Mouse (Mus musculus) gastrocnemius, adult 2 months (tissue): Measurements from ENCODE around the gene Shroom3. TPM values are rescaled to one million over a fixed set of nuclear protein-coding genes. Genes with fewer than 3 reads are reported as not detected.

Experiments
- DNase-seq: peaks from one replicate; pipeline ENCODE4 v3.0.0; 2022
- H3K27ac ChIP-seq: fragments of 200-600 bp; 2 replicates; pipeline ENCODE4 v1.8.1; 2022; ENCODE audit warnings: mild to moderate bottlenecking
- H3K4me3 ChIP-seq: fragments of 200-600 bp; 2 replicates; pipeline ENCODE4 v1.8.1; 2022; ENCODE audit warnings: mild to moderate bottlenecking, moderate library complexity
- CTCF ChIP-seq: fragments of 200-600 bp; IDR thresholded peaks from 2 replicates; pipeline ENCODE4 v1.8.1; 2022; ENCODE audit warnings: antibody characterized with exemption, mild to moderate bottlenecking, moderate library complexity
- intact Hi-C: fragments of 180-260 bp; cut with DNase I; formaldehyde crosslinking; loops from one replicate; pipeline ENCODE4 v1.15.1; 2025
- total RNA-seq, 2 experiments: library from RNA; stranded (reverse); gene quantifications; 2 replicates each; pipeline ENCODE4 v1.2.3; 2021

Shroom3 gene
- total RNA-seq, 2 experiments from 2014 or later = 0.53 to 1.2 TPM

GRCm38 (mm10) chr5:92683871-92684475 lies 738 bp downstream of the Shroom3 start:
- no peak overlapping the region for H3K27ac ChIP-seq
- intact Hi-C loops = no loop called here
- H3K4me3 ChIP-seq = peak overlapping the region; percentile 66
- TF ChIP-seq CTCF = no peak
- DNase-seq = no peak

GRCm38 (mm10) chr5:92684715-92685460 lies 1.7 kb downstream of the Shroom3 start:
- DNase-seq = no peak
- Histone ChIP-seq H3K27ac (no peak overlapping the region), H3K4me3 (no peak overlapping the region)
- no peak for TF ChIP-seq CTCF
- intact Hi-C loops = no loop called here

- DNase-seq = no peak
- Histone ChIP-seq H3K27ac (no peak overlapping the region), H3K4me3 (no peak overlapping the region)
- TF ChIP-seq CTCF = no peak
- intact Hi-C loops = no loop called here
Observed at GRCm38 (mm10) chr5:92688124-92688523, 4.9 kb downstream of the Shroom3 start.

- no peak for TF ChIP-seq CTCF
Observed at GRCm38 (mm10) chr5:92688569-92688968, 5.3 kb downstream of the Shroom3 start.

GRCm38 (mm10) chr5:92692206-92693007 lies 9.2 kb downstream of the Shroom3 start:
- DNase-seq = no peak
- no peak for TF ChIP-seq CTCF
- intact Hi-C loops = no loop called here
- no peak overlapping the region for H3K4me3 ChIP-seq
- H3K27ac ChIP-seq = no peak overlapping the region

More at GRCm38 (mm10) chr5:92688569-92688968, 5.3 kb downstream of the Shroom3 start:
- Histone ChIP-seq H3K27ac (no peak overlapping the region), H3K4me3 (no peak overlapping the region)
- no peak for DNase-seq
- intact Hi-C loops = no loop called here

GRCm38 (mm10) chr5:92693744-92694143 lies 10.5 kb downstream of the Shroom3 start:
- Histone ChIP-seq H3K27ac (no peak overlapping the region), H3K4me3 (no peak overlapping the region)
- TF ChIP-seq CTCF = no peak
- no peak for DNase-seq
- intact Hi-C loops = no loop called here

- no peak overlapping the region for H3K4me3 ChIP-seq
- H3K27ac ChIP-seq = no peak overlapping the region
- no peak for TF ChIP-seq CTCF
- intact Hi-C loops = no loop called here
- no peak for DNase-seq
Observed at GRCm38 (mm10) chr5:92694316-92694995, 11.2 kb downstream of the Shroom3 start.

GRCm38 (mm10) chr5:92698131-92698836 lies 15.0 kb downstream of the Shroom3 start:
- intact Hi-C loops = no loop called here
- DNase-seq = no peak
- H3K4me3 ChIP-seq = peak overlapping the region; percentile 29; the same call in 1 of the 2 replicates
- no peak for TF ChIP-seq CTCF
- H3K27ac ChIP-seq = no peak overlapping the region

GRCm38 (mm10) chr5:92698837-92699529 lies 15.7 kb downstream of the Shroom3 start:
- intact Hi-C loops = no loop called here
- H3K27ac ChIP-seq = no peak overlapping the region
- no peak overlapping the region; the same call in 1 of the 2 replicates for H3K4me3 ChIP-seq
- DNase-seq = no peak
- no peak for TF ChIP-seq CTCF

GRCm38 (mm10) chr5:92701750-92702149 lies 18.5 kb downstream of the Shroom3 start:
- no peak for DNase-seq
- intact Hi-C loops = no loop called here
- Histone ChIP-seq H3K27ac (no peak overlapping the region), H3K4me3 (no peak overlapping the region)
- no peak for TF ChIP-seq CTCF

GRCm38 (mm10) chr5:92703671-92704070 lies 20.4 kb downstream of the Shroom3 start:
- intact Hi-C loops = no loop called here
- Histone ChIP-seq H3K27ac (no peak overlapping the region), H3K4me3 (no peak overlapping the region)
- no peak for DNase-seq
- TF ChIP-seq CTCF = no peak
